ENCODE assay signal across 8 mouse cellular contexts in the genomic region with DNA sequence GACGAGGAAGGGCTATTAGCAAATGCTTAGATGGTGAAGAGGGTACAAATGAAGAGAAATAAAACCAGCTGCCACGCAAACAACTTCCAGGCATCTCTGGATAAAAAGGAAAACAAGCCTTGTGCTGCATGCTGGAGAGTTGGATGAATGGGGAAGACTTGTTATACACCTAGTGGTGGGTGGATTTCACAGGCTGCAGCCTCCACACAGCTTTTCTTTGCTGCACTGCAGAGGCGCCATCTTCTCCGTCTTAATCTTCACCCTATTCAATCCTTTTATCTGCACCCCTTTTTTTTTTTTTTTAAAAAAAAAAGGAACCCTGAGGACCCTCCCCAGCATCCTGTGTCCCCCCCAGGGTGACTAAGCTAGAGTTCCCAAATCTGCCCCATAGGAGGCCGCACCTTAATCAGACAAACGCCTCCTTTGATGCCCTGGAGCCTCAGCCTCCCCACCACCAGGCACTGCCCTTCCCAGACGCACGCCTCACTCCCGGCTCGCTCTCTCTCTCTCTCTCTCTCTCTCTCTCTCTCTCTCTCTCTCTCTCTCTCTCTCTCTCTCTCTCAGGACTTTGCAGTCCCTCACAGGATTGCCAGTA. TPM values are rescaled to one million over a fixed set of nuclear protein-coding genes. Genes with fewer than 3 reads are reported as not detected.
DNase-seq lines count a peak whose midpoint lies in the region; ATAC-seq and TF ChIP-seq lines count a peak whose summit lies in the region.

No protein-coding gene starts in this region.

- H3K27me3 ChIP-seq in kidney, adult 2 months (replicated peaks; ENCODE audit: control insufficient read depth, insufficient read depth, low read length): no peaks in the 10 kb centered on the region

- peaks cover 23% of the 10 kb centered on the region for H3K4me1 ChIP-seq in kidney, adult 2 months (ENCODE audit: control insufficient read depth, insufficient read depth, low read length)

- 2% methylated on average over 10 of the region's 10 CpGs for WGBS in kidney, adult 2 months

- no peak for TF ChIP-seq POLR2A in kidney, adult 2 months (IDR thresholded peaks at IDR 0.05; ENCODE audit: low read depth, low read length)

- no peak for DNase-seq in cerebellum, adult 8-10 months
- peak; percentile 76 for DNase-seq in cerebellum, adult 9-11 months
- peak; percentile 44 to 47 for DNase-seq in frontal cortex, postnatal 14 days (ENCODE audit: low spot score in 2 of 2)
- DNase-seq in kidney, adult 2 months: peak; percentile 67
- DNase-seq in liver: peak; percentile 10
- peak; percentile 15 for DNase-seq in naive thymus-derived CD4-positive, alpha-beta T cell, adult 2 months (ENCODE audit: low read depth)
- no peak for DNase-seq in thymus, adult 18-20 months

- H3K36me3 ChIP-seq in kidney, adult 2 months (ENCODE audit: control insufficient read depth, insufficient read depth, low read length): no peaks in the 10 kb centered on the region

- H3K27ac ChIP-seq in kidney, adult 2 months (ENCODE audit: insufficient read depth, low read depth, low read length): peak overlapping the region; percentile 78

- 0 out of 2 replicates have a peak, but pooled peaks have one; percentile 8 for ATAC-seq in cerebellum, adult (ENCODE audit: insufficient number of reproducible peaks, low FRiP score, low TSS enrichment)

- peak overlapping the region; percentile 79 for H3K4me3 ChIP-seq in kidney, adult 2 months (ENCODE audit: insufficient read depth, low read depth, low read length)

- TF ChIP-seq CTCF in kidney, adult 2 months (conservative IDR thresholded peaks at IDR 0.05; ENCODE audit: insufficient read depth, insufficient read length, low read depth, low read length): no peak; the same call in 1 of the 2 replicates

RNA-seq across cellular contexts. Expression of gene App, which starts 1.5 kb away (rescaled TPM):
- 587 and 592 TPM in 2 replicates for polyA plus RNA-seq in kidney, adult 2 months (2012; rRNA removed)

Comparison
In these comparisons a context has a peak if more than half of its experiments do, and no peak if none do; other contexts are left out.
1. DNase-seq: peak in cerebellum, adult 9-11 months (single experiment), frontal cortex, postnatal 14 days (2 of 2), kidney, adult 2 months (single experiment), liver (single experiment) and naive thymus-derived CD4-positive, alpha-beta T cell, adult 2 months (single experiment); none in cerebellum, adult 8-10 months (single experiment) and thymus, adult 18-20 months (0 of 2).